Mouse (Mus musculus) limb, embryonic 10.5 days (tissue): ENCODE measurements around the gene Haus4. TPM values are rescaled to one million over a fixed set of nuclear protein-coding genes. Genes with fewer than 3 reads are reported as not detected.
A peak's percentile ranks its signal among the peaks of the same experiment; 100 is the strongest.

ENCODE experiments used
- DNase-seq: peaks from one replicate; pipeline ENCODE4 v3.0.0-alpha.2; 2017; ENCODE audit warnings: low spot score
- H3K27ac ChIP-seq: fragments of 300-500 bp; sonication (generic); 2 replicates; pipeline ENCODE4 v1.5.1; 2016; ENCODE audit warnings: mild to moderate bottlenecking
- H3K27me3 ChIP-seq: fragments of 300-500 bp; sonication (generic); 2 replicates; pipeline ENCODE4 v1.6.1; 2016; ENCODE audit warnings: low read depth, mild to moderate bottlenecking; ENCODE audit not compliant: poor library complexity, severe bottlenecking
- H3K36me3 ChIP-seq: fragments of 300-500 bp; sonication (generic); 2 replicates; pipeline ENCODE4 v1.6.1; 2016; ENCODE audit warnings: mild to moderate bottlenecking, moderate library complexity
- H3K4me1 ChIP-seq: fragments of 300-500 bp; sonication (generic); 2 replicates; pipeline ENCODE4 v1.6.1; 2016
- H3K4me3 ChIP-seq: fragments of 300-500 bp; sonication (generic); 2 replicates; pipeline ENCODE4 v1.5.1; 2016; ENCODE audit warnings: mild to moderate bottlenecking, moderate library complexity
- H3K9me3 ChIP-seq: fragments of 300-500 bp; sonication (generic); replicated peaks from 2 replicates; pipeline ENCODE4 v1.6.1; 2016; ENCODE audit warnings: mild to moderate bottlenecking
- WGBS: fragments of 180-500 bp; shearing (Covaris S2); methylation state at CpG from one replicate; pipeline ENCODE4 v1.1.7; 2016; 5-methylcytosine and 5-hydroxymethylcytosine counted together
- polyA plus RNA-seq: library from polyadenylated mRNA; unstranded; fragments of >200 nt; fragmentation: Nextera tagmentation; extraction: Ambion mirVana; gene quantifications from 2 replicates; pipeline ENCODE4 v1.2.1, GENCODE M21; 2016

Gene Haus4
- 57.5 and 63.0 TPM in 2 replicates for polyA plus RNA-seq

DNA sequence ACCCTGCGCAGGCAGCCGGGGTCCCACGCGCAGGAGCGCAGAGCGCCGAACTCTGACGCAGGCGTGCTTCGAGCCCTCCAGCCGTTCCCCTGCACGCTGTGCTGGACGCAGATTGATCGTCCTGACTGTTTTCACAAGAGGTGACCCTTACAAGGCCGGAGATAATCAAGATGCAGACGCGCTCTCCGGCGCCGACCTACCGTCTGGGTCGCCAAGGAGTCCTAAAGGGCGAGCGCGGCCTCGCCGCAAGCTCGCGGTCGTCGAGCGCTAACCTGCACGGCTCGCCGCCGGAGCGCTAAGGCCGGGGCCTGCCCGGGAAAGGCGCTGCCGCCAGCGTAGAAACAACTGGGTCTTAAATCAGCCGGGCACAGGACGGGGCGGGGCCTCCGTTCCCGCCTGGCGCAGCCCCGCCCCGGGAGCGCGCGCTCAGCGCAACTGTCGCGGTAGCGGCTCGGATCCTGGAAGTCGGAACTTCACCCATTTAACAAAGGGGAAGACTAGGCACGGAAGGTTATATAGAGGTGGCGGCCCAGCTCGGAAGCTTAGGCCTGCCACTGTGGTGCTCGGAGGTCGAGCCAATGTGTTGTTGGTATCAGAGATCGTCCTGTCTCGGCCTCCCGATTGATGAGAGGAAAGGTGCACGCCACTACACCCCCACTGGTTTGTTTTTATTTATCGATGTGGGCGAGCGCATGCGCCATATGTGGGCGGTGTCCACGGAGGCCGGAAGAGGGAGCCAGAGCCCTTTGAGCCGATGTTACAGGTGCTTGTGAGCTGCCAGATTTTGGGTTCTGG lies at the start of gene Haus4:
Gene Haus4 (minus strand): TSS at position 642 of the 795 bp plus-strand sequence.
- H3K27ac ChIP-seq: peak within 1 kb of the TSS; percentile 95
- H3K4me3 ChIP-seq: peak within 1 kb of the TSS; percentile 65
- H3K4me1 ChIP-seq: peaks cover 13% of the 10 kb centered on the region
- WGBS: under 1% methylated on average over 76 of the region's 76 CpGs
- no peaks in the 10 kb centered on the region for H3K9me3 ChIP-seq
- peaks cover 30% of the 10 kb centered on the region for H3K36me3 ChIP-seq
- DNase-seq: peak; percentile 90
- no peaks in the 10 kb centered on the region for H3K27me3 ChIP-seq

DNA sequence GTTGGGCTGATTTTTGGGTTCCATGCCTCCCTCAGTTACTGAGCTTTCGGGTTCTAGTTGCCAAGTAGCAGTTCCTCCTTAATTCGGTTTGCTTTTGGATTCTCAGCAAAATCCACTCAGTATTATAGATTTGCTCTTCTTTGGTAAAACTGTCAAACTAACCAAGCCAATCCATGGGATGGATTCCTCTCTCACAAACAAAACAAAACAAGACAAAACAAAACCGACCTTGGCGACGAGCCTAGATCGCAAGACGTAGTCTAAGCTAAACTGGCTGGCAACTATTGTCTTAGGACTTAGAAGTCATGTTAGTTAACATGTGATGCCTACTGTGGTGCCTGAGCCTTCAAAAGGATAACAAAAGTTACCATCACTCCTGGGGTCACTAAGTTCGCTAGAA lies 49.3 kb upstream of the Haus4 start:
- H3K9me3 ChIP-seq: no peaks in the 10 kb centered on the region
- peak overlapping the region; percentile 96 for H3K27ac ChIP-seq
- H3K4me1 ChIP-seq: peaks cover 21% of the 10 kb centered on the region
- H3K36me3 ChIP-seq: peaks cover 11% of the 10 kb centered on the region
- peak overlapping the region; percentile 70 for H3K4me3 ChIP-seq
- no peak for DNase-seq
- WGBS: 83% methylated on average over 8 of the region's 8 CpGs
- H3K27me3 ChIP-seq: no peaks in the 10 kb centered on the region

DNA sequence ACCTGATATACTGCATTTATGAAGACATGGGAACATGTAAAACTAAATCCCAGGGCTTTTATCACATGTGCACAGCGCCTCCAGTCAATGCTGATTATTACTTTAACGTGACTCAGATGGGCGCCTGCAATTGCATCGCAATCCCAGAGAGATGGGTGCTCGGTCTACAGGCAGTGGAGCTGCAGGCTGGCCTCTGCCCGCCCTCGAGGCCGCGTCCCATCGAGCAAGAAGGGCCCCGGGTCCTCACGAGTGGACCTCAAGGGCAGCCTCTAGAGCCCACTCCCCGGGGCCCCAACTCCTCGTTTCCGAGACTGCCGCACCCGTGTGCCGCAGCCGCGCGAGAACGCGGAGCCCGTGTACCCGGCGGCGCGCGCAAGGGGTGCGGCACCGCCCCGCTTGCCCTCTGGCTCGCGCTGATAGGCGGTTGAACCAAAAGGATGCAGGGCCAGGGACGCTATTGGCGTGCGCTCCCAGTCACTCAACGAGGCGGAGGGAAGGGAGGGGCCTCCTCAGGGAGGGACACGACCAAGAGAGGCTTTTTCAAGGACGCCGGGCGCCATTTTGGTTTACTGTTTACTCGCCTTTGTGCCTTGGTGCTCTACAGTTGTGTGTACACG lies 48.7 kb upstream of the Haus4 start:
- H3K4me3 ChIP-seq: peak overlapping the region; percentile 70
- no peaks in the 10 kb centered on the region for H3K27me3 ChIP-seq
- no peaks in the 10 kb centered on the region for H3K9me3 ChIP-seq
- peak; percentile 92 for DNase-seq
- peak overlapping the region; percentile 96 for H3K27ac ChIP-seq
- peaks cover 14% of the 10 kb centered on the region for H3K36me3 ChIP-seq
- WGBS: under 1% methylated on average over 46 of the region's 46 CpGs
- H3K4me1 ChIP-seq: peaks cover 21% of the 10 kb centered on the region

DNA sequence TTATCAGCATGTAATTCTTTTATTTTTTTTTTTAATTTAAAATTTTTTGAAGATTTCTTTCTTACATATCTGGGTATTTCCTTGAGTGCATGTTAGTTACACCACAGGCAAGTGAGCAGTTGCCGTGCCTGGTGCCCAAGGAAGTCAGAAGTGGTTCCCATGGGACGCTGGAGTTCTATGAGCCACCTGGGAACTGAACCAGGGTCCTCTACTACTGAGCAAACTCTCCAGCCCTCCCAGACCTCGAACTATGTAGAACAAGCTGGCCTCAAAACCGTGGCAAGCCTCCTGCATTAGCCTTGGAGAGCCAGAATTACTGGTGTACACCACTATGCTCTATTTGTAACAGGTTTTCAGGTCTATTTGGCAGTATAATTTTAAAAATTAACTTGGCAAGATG lies 48.2 kb upstream of the Haus4 start:
- no peaks in the 10 kb centered on the region for H3K9me3 ChIP-seq
- DNase-seq: no peak
- H3K4me1 ChIP-seq: peaks cover 21% of the 10 kb centered on the region
- no peaks in the 10 kb centered on the region for H3K27me3 ChIP-seq
- peaks cover 14% of the 10 kb centered on the region for H3K36me3 ChIP-seq
- H3K4me3 ChIP-seq: peak overlapping the region; percentile 70
- 48% methylated on average over 4 of the region's 4 CpGs for WGBS
- H3K27ac ChIP-seq: peak overlapping the region; percentile 96

DNA sequence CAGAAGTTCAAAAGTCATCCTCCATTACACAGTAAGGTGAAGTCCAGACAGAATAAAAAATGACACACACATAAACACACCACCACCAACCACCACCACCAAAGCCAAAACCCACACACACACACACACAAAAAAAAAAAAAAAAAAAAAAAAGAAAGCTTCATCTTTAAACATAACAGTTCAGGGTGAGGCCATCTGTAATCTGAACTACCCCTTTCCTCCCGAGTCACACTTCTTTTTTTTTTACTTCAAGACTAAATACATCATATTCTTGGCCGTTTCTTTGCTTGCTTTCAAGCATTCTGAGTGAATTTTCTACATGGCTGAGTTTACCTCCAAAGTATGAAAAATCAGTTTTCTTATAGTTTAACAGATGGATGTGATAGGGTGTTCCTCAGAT lies 47.2 kb upstream of the Haus4 start:
- H3K4me1 ChIP-seq: peaks cover 21% of the 10 kb centered on the region
- WGBS: 88% methylated on average over 2 of the region's 2 CpGs
- no peaks in the 10 kb centered on the region for H3K9me3 ChIP-seq
- H3K27ac ChIP-seq: no peak overlapping the region
- H3K36me3 ChIP-seq: peaks cover 14% of the 10 kb centered on the region
- H3K27me3 ChIP-seq: no peaks in the 10 kb centered on the region
- H3K4me3 ChIP-seq: no peak overlapping the region
- no peak for DNase-seq

DNA sequence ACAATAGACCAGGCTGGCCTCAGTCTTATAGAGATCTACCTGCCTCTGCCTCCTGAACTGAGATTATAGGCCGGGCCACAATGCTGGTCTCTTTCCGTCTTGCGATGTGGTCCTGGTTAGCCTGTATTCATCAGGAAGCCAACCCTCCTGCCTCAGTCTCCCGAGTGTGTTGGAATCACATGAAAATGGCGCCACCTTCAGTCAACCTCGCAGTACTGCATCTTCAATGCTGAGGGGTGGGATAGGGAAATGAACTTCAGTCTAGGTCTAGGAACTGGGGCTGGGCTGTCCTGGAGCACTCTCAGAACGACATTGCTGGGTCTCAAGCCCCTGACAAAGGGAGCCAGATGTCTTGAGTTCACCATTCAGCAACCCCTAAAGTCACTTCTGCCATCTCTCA lies 42.7 kb upstream of the Haus4 start:
- Histone ChIP-seq H3K4me3 (no peak overlapping the region), H3K27me3 (no peaks in the 10 kb centered on the region), H3K27ac (no peak overlapping the region), H3K4me1 (peaks cover 12% of the 10 kb centered on the region; the same call in 1 of the 2 replicates), H3K9me3 (no peaks in the 10 kb centered on the region), H3K36me3 (peaks cover 45% of the 10 kb centered on the region)
- DNase-seq: no peak
- 74% methylated on average over 7 of the region's 7 CpGs for WGBS

DNA sequence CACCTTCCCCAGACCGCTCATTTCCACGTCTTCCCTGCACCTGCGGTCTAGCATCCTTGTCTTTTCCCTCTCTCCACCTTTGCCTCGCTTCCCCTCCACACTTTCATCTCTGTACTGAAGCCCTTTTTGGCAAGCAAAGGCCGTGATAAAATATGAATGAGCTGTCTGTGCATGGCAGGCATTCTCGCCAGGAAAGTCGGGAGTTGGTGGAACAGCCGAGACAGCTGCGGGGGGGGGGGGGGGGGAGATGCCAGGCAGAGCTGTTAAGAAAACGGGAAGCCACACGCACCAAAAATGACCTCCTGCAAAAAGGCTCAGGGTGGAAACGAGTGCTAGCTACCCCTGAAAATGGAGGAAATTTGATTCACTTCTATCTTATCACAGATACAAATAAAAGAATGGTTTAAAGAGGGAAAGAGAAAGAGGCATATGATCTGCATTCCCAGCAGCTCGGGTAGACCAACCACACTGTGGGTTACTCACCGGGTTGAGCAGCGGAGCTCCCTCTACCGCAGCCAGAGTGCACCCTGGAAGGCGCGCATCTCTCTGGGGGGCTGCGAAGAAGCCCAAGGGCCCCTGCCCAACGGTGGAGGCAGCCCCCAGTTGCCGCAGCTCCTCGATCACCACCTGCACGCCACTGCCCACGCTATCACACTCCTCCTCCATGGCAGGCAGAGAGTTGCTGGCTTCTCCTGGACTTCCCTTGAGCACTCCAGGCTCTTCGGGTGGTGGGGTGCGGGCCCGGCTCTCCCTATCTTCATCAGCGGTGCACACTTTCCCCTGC lies 40.4 kb upstream of the Haus4 start:
- peaks cover 12% of the 10 kb centered on the region; the same call in 1 of the 2 replicates for H3K4me1 ChIP-seq
- H3K9me3 ChIP-seq: no peaks in the 10 kb centered on the region
- no peaks in the 10 kb centered on the region for H3K27me3 ChIP-seq
- peaks cover 62% of the 10 kb centered on the region for H3K36me3 ChIP-seq
- no peak overlapping the region for H3K4me3 ChIP-seq
- H3K27ac ChIP-seq: 0 out of 2 replicates have a peak overlapping the region, but pooled peaks have one; percentile 42
- 74% methylated on average over 28 of the region's 28 CpGs for WGBS
- DNase-seq: no peak

DNA sequence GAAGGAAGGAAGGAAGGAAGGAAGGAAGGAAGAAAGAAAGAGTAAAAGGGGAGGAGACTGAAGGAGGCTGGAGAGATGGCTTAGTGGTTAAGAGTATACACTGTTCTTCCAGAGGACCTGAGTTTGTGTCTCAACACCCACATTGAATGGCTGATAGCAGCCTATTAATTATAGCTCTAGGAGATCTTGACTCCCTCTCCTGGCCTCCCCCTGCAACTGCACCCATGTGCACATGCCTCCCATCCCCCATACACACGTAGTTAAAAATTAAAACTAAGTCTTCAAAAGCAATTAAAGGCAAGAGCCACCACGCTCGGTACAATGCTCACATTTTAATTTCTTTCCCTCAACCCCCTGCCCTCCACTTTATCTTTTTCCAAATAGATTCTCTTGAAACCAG lies 39.6 kb upstream of the Haus4 start:
- H3K4me1 ChIP-seq: peaks cover 12% of the 10 kb centered on the region; the same call in 1 of the 2 replicates
- no peak for DNase-seq
- H3K27me3 ChIP-seq: no peaks in the 10 kb centered on the region
- WGBS: 94% methylated on average over 3 of the region's 3 CpGs
- H3K36me3 ChIP-seq: peaks cover 55% of the 10 kb centered on the region
- no peak overlapping the region for H3K4me3 ChIP-seq
- no peak overlapping the region for H3K27ac ChIP-seq
- H3K9me3 ChIP-seq: no peaks in the 10 kb centered on the region

DNA sequence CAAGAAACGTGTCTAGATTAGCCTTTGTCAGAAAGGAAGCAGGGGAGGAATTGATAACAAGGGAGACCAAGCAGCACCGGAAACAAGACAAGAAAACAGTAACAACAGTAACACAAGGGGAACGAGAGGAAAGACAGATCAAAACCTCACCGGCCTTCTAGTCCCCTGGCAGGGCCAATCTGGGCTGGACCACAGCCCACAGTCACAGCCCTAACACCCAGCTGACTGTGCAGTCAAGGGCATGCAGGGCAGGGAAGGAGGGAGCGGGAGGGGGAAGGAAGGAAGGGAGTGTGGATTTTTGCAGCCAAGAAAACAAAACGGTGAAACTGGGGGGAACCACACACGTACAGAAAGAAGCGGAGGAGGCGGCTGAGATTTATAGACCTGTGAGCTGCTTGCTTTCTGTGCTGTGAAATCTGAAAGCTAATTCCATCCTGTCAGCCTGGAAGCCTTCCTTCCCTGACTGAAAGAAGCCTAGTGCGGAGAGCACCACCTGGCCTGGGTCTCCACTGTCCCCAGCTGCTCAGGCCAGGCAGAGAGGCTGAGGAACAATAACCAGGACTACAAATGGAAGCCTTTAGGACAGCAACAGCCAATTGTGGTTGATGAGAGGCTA lies 38.0 kb upstream of the Haus4 start:
- Histone ChIP-seq H3K4me3 (no peak overlapping the region), H3K9me3 (no peaks in the 10 kb centered on the region), H3K27ac (peak overlapping the region; percentile 58; the same call in 1 of the 2 replicates), H3K36me3 (peaks cover 49% of the 10 kb centered on the region), H3K4me1 (peaks cover 12% of the 10 kb centered on the region; the same call in 1 of the 2 replicates), H3K27me3 (no peaks in the 10 kb centered on the region)
- WGBS: 70% methylated on average over 10 of the region's 10 CpGs
- DNase-seq: no peak

DNA sequence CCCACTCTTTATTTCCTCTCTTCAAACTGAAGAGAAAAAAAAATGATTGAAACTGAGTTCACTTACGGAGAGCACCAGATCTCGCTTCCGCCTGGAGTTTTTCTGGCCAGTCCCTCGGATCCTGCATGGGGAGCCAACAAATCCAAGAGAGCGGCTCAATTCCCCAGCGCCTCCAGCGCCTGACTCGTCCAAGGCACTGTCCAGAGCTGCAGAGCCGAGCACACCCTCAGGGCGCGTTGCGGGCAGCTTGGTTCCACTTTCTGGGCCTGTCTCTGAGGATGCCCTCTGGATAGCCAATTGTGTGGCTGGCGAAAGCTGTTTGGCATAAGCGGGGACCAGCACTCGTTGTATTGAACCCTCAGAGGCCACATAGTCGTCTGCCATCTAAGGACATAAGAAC lies 36.6 kb upstream of the Haus4 start:
- peaks cover 56% of the 10 kb centered on the region for H3K36me3 ChIP-seq
- 95% methylated on average over 16 of the region's 16 CpGs for WGBS
- no peak overlapping the region for H3K27ac ChIP-seq
- peaks cover 12% of the 10 kb centered on the region; the same call in 1 of the 2 replicates for H3K4me1 ChIP-seq
- H3K27me3 ChIP-seq: no peaks in the 10 kb centered on the region
- no peak overlapping the region for H3K4me3 ChIP-seq
- H3K9me3 ChIP-seq: no peaks in the 10 kb centered on the region
- no peak for DNase-seq

DNA sequence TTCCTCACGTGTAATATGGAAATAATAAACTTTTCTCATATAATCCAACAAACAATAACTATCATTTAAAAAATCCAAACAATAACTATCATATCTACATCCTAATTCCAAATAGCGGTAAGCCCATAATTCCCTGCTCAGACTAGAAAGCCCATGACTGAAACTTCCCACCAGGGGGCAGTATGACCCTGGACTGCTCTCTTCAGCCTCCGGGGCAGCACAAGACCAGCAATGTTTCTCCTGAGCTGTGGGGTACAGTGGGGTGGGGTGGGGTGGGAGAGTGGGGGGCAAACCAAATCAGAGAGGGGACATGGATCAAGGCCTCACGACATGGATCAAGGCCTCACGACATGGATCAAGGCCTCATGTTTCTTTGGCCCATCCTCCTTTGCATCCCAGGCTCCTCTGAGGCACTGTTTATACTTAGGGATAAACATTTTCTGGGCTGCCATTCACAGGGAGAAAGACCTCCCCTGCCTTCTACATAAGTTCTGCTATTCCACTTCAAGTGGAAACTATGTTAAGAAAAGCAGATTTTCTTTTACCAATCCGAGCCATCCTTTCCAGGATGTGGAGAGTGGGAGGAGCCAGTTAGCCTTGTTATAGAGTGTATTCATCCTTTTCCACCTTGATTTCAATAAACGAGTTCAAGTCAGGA lies 29.4 kb upstream of the Haus4 start:
- WGBS: 51% methylated on average over 7 of the region's 7 CpGs
- DNase-seq: peak; percentile 68
- H3K9me3 ChIP-seq: no peaks in the 10 kb centered on the region
- H3K4me1 ChIP-seq: no peaks in the 10 kb centered on the region
- H3K36me3 ChIP-seq: peaks cover 41% of the 10 kb centered on the region
- H3K27ac ChIP-seq: no peak overlapping the region
- no peak overlapping the region for H3K4me3 ChIP-seq
- H3K27me3 ChIP-seq: no peaks in the 10 kb centered on the region

DNA sequence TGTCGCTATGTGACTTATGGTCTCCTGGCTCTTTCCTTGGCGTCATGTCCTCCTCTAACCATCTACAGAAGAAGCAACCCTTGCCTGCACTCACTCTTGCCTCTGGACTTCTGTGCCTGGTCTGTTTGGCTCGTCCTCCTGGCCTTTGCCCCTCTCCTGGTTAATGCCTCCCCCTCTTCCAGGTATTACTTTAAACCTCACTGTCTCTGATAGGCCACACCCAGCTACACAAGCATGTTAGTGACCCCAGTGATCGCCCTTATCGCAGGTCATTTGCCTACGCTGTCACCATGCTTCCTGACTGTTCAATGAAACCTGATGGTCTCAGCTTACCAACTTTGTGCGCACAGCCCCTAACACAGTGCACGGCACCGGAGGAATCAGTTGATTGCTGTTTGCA lies 28.1 kb upstream of the Haus4 start:
- no peaks in the 10 kb centered on the region for H3K9me3 ChIP-seq
- no peak overlapping the region for H3K4me3 ChIP-seq
- 93% methylated on average over 9 of the region's 9 CpGs for WGBS
- peaks cover 41% of the 10 kb centered on the region for H3K36me3 ChIP-seq
- DNase-seq: no peak
- no peaks in the 10 kb centered on the region for H3K27me3 ChIP-seq
- peaks cover 4% of the 10 kb centered on the region; the same call in 1 of the 2 replicates for H3K4me1 ChIP-seq
- H3K27ac ChIP-seq: no peak overlapping the region
